Mouse (Mus musculus): Measurements from ENCODE around the gene Cfap77. TPM values are rescaled to one million over a fixed set of nuclear protein-coding genes. Genes with fewer than 3 reads are reported as not detected.

Cfap77 gene
- total RNA-seq, 2 experiments from 2014 or later = not detected

DNA sequence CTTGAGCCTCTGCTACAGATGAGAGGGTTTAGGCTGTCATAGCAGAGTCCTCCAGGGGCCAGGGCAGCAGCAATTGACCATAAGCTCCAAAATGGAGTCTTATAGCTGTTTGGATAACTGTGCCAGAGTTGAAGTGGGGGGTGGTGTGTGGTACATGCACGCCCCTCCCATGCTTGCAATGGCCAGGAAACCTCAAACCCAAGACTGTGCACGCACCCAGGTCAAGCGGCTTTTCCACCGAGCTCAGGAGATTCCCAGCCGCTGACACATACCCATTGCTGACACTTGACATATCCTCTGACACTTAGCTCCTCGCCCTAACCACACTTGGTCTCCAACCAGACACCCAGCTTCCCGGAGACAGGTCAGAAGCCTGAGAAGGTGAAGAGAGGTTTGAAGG lies 115.9 kb downstream of the Cfap77 start:
- H3K27ac ChIP-seq = no peak overlapping the region
- H3K4me3 ChIP-seq = no peak overlapping the region
- no peak for DNase-seq
- intact Hi-C loops (cut with DNase I) = no loop called here
- TF ChIP-seq CTCF (IDR thresholded peaks at IDR 0.05) = no peak

DNA sequence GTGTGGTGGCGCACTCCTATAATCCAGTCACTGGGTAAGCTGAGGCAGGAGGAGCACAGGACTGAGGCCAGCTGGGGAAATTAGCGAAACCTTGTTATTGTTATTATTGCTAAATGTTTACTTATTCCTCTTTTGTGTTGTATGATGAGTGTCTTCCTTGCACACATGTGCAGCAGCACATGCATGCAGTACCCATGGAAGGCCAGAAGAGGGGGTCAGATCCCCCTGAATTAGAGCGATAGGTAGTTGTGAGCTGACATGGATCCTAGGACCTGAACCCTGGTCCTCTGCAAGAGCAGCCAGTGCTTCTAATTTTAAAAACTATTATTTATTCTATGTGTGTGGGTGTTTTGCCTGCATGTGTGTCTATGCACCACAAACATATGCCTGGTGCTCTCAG lies 124.3 kb downstream of the Cfap77 start:
- TF ChIP-seq CTCF (IDR thresholded peaks at IDR 0.05) = no peak; the same call in 1 of the 2 replicates

DNA sequence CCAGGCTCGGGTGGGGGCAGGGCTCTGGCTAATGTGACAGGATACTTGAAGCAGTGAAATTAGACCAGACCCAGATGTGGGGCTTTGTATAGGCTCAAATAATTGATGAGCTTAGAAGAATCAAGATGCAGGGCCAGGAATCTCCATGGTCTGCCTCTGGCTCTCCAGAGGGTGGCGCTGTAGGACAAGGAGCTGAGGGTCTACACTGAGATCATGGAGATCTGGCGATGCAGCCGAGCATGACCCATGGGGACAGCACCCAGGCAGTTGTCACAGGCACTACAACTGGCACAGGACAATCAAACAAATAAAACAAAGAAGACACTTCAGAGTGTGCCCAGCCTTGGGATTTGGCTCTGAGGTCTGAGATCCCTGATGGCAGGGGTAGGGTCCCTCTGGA lies 131.0 kb downstream of the Cfap77 start:
- H3K4me3 ChIP-seq = no peak overlapping the region
- peak; percentile 84 for TF ChIP-seq CTCF (IDR thresholded peaks at IDR 0.05)
- intact Hi-C loops (cut with DNase I) = loop anchor here (1.0 to 2.0 kb wide), 2 partner anchors 52 to 129 kb away; no protein-coding TSS in a partner anchor
- DNase-seq = peak; percentile 81
- no peak overlapping the region for H3K27ac ChIP-seq

More for the DNA sequence above, 124.3 kb downstream of the Cfap77 start:
- DNase-seq = no peak
- intact Hi-C loops (cut with DNase I) = no loop called here
- no peak overlapping the region for H3K27ac ChIP-seq
- H3K4me3 ChIP-seq = no peak overlapping the region

DNA sequence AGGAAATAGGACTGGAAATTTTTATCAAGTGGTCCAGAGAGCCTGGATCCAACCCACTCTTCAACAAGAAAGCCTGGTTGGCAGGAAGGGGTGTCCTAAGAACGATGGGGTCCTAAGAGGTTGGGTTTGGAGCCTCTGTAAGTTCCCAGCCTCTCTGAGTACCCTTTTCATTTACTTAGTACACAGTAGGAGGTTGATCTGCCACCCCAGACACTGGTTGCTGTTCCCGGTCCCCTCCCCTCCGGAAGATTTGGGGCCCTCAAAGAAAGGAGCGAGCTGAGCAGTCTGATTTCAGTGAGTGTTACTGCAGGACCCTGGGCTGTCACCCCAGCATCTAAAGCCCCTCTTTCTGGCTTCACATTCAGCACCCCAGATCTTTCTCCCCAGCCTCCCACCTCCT lies 135.9 kb downstream of the Cfap77 start:
- intact Hi-C loops (cut with DNase I) = no loop called here
- TF ChIP-seq CTCF (IDR thresholded peaks at IDR 0.05) = no peak
- no peak overlapping the region for H3K27ac ChIP-seq

DNA sequence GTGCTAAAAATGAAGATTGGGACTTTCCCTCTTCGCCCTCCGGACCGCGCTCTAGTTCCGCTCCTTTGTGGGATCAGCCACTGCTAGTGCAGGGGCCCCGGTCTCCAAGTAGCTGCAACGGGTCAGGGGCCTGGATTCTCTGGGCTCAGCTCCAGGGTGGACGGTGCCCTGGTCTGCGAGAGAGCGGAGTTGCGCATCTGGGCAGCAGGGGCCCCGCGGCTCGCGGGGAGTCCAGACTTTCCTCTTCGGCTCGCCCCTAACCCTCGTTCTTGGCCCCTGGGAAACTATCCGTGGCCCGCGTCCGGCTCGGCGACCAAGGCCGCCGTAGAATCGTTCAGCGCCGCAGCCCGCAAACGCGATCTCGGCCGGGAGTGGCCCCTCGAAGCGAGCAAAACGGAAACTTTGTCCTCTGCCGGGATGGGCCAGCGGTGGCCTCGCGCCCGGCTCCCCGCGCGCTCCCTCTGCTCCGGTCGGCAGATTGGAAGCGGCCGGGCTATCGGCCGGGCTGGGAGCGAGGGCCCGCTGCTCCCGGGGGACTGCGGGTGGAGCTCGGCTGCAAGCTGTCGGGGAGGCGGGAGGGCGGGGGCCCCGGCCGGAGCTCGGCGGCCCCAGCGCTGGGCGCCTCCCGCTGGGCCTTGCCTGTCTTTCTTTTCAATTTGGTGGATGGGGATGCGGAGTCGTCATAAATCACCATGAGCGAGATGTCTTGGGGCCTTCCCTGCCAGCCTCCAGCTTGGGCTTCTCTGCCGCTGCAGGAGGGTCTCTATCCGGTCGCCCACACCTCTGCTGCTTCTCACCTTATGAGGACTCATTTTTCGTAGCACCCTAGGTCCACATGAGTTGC lies 137.1 kb downstream of the Cfap77 start:
- Histone ChIP-seq H3K4me3 (peak overlapping the region; percentile 52), H3K27ac (no peak overlapping the region)
- peak; percentile 43 for DNase-seq
- TF ChIP-seq CTCF (IDR thresholded peaks at IDR 0.05) = no peak
- intact Hi-C loops (cut with DNase I) = no loop called here

More for the DNA sequence above, 135.9 kb downstream of the Cfap77 start:
- no peak overlapping the region for H3K4me3 ChIP-seq
- no peak for DNase-seq

DNA sequence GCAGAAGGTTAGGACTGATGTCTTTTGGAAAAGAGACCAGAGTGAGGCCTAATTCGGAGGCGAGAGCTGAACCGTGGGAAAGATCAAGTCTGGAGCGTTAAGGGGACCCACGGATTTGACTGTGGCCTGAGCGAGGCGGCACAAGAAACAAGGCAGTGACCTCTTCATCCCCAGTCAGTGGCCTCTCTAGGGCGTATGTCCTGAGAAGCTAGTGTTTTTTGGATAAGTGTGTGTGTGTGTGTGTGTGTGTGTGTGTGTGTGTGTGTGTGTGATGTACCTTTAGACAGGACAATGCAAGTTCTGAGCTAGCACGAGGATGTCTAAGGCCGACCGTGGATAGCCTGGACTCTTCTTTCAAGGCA lies 137.7 kb downstream of the Cfap77 start:
- intact Hi-C loops (cut with DNase I) = no loop called here
- no peak overlapping the region for H3K4me3 ChIP-seq

DNA sequence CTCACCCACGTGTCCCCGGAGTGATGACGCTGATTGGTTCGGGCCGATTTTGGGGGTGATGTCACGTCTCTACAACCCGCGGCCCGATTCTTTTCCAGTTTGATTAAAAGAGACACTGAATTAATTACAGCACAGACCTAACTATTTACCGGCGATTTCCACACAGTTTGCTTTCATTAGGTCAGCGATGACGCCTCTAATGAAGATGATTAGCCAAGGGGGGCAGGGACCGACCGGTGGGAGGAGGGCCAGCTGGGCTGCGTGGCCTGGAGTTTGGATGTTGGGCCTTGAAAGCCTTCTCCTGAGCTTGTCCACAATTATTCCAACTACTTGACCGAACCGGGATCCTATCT lies 138.4 kb downstream of the Cfap77 start, which contains the start of gene Barhl1:
Gene Barhl1 (minus strand): TSS at position 156 of the 353 bp plus-strand sequence.
- H3K4me3 ChIP-seq = peak within 1 kb of the TSS; percentile 52
- no peak within 1 kb of the TSS for H3K27ac ChIP-seq
- intact Hi-C loops (cut with DNase I) = no loop called here
- no peak for TF ChIP-seq CTCF (IDR thresholded peaks at IDR 0.05)
- DNase-seq = no peak

More for the DNA sequence above, 137.7 kb downstream of the Cfap77 start:
- no peak for DNase-seq
- no peak overlapping the region for H3K27ac ChIP-seq
- no peak for TF ChIP-seq CTCF (IDR thresholded peaks at IDR 0.05)

DNA sequence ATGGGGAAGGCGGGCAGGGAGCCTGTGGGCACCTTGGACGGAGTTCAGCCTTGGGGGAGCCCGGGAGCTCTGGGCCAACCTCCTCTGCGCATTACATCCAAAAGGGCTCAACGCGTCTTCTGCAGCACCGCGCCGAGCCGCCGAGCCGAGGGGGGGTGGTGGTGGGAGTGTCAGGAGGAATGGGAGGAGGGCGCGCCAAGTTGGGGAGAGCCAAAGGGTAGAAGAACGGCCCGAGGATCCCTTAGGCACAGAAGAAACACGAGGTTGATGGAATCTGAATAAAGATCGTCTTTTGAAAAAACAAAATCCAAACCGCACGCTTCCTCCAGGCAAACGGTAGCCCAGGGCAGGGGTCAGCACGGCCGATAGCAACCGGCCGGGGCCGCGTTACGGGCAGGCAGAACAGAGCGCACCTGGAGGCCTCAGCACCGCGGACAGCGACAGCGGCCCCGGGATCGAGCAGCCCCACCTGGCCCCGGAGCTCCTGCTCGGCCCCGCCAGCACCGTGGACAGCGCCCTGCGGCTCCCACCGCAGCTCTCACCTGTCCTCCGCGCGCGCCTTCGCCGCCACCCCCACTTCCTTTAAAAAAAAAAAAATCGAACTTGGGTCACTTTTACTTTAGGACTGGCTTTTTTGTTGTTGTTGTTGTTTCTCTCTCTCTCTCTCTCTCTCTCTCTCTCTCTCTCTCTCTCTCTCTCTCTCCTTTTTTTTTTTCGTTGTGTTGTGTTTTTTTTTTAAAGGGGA lies 138.9 kb downstream of the Cfap77 start:
- peak overlapping the region; percentile 3; the same call in 1 of the 2 replicates for H3K4me3 ChIP-seq
- no peak overlapping the region for H3K27ac ChIP-seq
- peak; percentile 78 for DNase-seq
- intact Hi-C loops (cut with DNase I) = no loop called here
- no peak for TF ChIP-seq CTCF (IDR thresholded peaks at IDR 0.05)

DNA sequence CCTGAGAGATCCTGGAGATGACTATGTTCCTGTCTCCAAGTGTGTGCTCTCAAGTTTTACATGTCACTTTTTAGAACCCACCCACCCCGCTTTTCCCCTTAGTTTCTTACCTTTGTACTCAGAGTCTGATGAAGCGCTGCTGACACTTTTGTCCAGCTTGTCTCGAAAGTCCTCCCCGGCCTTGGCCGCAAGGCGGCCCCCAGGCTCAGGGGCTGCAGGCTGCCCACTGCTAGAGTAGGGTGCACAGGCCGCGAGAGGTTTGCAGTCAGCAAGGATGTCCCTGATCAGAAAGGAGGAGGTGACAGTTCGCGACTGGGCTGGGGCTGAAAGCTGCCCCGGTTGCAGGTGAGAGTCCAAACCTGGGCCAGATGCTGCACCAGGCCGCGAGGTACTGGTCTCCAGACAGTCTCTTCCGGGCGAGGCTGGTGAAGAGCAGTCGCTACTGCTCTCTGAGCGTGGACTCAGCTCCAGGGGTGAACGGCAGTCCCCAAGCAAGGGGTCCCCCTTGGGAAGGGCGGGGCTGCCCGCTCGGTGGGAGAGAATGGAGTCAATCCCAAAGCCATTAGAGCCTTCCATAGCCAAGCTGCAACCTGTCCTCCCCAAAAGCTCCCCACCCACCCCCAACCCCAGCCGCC lies 139.6 kb downstream of the Cfap77 start:
- peak; percentile 15 for DNase-seq
- Histone ChIP-seq H3K4me3 (no peak overlapping the region), H3K27ac (no peak overlapping the region)
- intact Hi-C loops (cut with DNase I) = no loop called here
- TF ChIP-seq CTCF (IDR thresholded peaks at IDR 0.05) = no peak

DNA sequence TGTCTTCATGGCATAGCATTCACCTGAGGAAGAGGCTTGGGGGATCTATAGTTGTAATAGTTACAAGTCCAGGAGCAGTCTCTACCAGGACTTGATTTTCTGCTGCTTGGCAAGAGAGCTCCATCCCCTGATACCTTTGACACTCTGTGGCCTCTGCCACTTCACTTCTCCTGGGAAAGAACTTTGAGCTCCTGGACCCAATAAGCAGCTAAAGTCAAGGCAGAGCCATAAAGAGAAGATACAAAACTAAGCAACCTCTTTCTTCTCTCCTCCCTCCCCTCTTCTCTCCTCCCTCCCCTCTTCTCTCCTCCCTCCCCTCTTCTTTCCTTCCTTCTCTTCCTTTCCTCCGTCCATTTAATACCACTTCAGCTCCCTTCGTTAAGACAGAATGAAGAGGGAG lies 140.7 kb downstream of the Cfap77 start:
- no peak for DNase-seq
- intact Hi-C loops (cut with DNase I) = no loop called here
- no peak for TF ChIP-seq CTCF (IDR thresholded peaks at IDR 0.05)
- Histone ChIP-seq H3K27ac (no peak overlapping the region), H3K4me3 (no peak overlapping the region)

DNA sequence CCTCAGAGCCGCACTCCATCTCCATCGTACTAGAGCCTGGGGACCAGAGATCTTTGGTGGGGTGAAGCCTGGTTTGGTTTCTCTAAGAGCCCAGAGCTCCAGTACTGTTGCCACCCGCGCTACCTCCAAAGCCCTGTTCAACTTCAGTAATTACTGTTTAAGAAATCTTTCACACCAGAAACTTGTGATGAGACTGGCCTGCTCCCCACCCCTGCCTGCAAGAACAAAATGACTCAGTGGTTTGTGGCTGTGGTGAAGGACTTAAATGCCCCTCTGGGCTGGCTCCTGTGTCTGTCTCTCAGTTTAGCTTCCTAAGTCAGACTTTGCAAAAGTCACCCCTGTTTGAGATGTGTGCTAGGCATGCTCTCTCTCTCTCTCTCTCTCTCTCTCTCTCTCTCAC lies 141.9 kb downstream of the Cfap77 start:
- intact Hi-C loops (cut with DNase I) = no loop called here
- Histone ChIP-seq H3K27ac (no peak overlapping the region), H3K4me3 (no peak overlapping the region)
- TF ChIP-seq CTCF (IDR thresholded peaks at IDR 0.05) = no peak
- DNase-seq = no peak

DNA sequence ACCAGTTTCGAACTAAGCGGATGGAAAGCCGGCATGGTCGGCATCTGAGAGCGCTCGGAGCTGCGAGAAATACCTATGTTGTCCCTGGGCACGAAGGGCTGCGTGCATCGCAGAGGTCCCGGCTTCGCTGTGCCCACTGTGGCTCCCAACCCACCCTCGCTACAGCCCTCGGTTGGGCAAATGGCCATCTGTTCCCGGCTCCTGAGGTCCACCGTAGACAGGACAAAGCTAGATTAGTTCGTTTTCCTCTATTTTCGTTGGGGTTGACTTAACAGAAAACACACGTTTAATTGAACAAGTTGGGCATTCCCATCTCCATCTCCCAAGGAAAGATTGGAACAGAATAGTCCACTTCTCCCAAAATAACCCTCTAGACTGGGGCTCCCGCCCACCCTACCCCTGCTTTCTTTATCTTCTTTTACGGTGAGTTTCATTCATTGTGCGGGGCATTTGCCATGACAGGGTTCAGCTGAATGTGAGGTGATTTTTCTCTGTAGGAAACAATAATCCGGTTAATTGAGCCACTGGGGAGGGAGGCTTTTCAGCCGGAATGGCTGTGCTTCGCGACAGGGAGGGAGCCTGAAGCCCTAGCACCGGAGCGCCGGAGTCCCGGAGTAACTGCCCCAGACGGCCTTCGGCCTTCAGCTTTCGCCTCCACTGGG lies 142.7 kb downstream of the Cfap77 start:
- intact Hi-C loops (cut with DNase I) = no loop called here
- no peak overlapping the region for H3K27ac ChIP-seq
- no peak for TF ChIP-seq CTCF (IDR thresholded peaks at IDR 0.05)
- no peak for DNase-seq
- H3K4me3 ChIP-seq = no peak overlapping the region

Measured in gastrocnemius, adult 2 months (tissue).